Mouse (Mus musculus): ENCODE results near the gene BC005624. TPM values are rescaled to one million over a fixed set of nuclear protein-coding genes. Genes with fewer than 3 reads are reported as not detected.

BC005624 gene
- total RNA-seq (2014; fragmentation: Nextera tagmentation): 35.9 and 42.6 TPM in 2 replicates
- 60.0 and 61.0 TPM in 2 replicates for total RNA-seq (2017)

DNA sequence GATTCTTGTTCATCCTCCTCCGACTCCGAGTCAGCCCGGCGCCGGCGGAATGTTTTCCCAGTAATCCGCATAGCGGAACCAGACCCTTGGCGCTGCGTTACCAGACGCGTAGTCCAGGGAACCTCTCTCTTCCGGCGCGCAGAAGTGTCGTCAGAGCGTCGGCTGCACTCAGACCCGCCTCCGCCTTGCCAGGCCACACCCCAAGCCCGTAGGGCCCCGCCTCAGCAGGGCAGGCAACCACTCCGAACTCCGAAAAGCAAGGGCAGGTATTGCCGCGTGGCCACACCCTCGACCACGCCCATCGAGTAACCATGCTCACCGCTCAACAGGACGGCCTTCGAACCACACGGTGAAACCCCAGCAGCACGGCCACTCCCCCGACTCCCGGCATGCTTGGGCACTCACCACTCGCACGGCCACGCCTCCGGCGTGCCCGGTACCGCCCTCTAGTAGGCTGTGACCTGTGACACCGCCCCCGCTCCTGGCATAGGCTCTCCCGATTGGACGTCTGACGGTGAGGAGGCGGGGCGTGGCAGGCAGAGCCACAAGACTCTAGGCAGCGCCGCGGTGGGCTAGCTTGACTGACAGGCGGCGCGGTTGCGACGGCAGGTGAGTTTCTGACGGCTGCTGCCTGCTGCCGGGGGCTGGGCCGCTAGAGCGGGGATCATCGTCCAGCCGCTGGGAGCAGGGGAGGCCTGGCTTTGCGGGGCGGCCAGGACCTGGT is at the start of gene BC005624, which contains the start of gene Usp20:
Gene BC005624, minus strand, starts transcription at position 412 of the 724 bp plus-strand sequence.
Gene Usp20, plus strand, starts transcription at position 490 of the 724 bp plus-strand sequence.
- ATAC-seq (replicated peaks; ENCODE audit: poor library complexity, severe bottlenecking): peak; percentile 90

DNA sequence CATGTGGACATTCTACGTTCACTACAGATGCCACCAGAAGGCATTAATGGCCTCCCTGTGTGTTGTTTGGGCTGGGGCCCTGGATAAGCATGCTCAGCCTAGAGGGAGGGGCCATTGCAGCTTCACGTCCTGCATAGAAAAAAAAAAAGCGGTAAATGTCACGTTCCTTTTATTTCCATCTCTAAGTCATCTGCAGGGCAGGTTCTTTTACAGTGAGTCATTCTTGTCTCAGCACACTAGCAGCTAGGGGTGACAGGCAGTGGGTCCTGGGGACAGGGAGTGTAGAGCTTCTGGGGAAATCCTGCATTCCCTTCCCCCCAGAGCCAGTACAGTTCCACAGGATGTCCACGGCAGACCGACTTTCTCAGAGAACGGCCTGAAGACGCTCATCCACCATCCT is 44.6 kb upstream of the BC005624 start:
- no peak for ATAC-seq (replicated peaks; ENCODE audit: poor library complexity, severe bottlenecking)

GRCm38 (mm10) chr2:31025458-31025857 is 43.5 kb upstream of the BC005624 start:
- peak; percentile 43; the same call in 1 of the 2 replicates for ATAC-seq (replicated peaks; ENCODE audit: poor library complexity, severe bottlenecking)

- ATAC-seq (replicated peaks; ENCODE audit: poor library complexity, severe bottlenecking): peak; percentile 71
These were observed 42.8 kb upstream of the BC005624 start for GRCm38 (mm10) chr2:31024618-31025370.

DNA sequence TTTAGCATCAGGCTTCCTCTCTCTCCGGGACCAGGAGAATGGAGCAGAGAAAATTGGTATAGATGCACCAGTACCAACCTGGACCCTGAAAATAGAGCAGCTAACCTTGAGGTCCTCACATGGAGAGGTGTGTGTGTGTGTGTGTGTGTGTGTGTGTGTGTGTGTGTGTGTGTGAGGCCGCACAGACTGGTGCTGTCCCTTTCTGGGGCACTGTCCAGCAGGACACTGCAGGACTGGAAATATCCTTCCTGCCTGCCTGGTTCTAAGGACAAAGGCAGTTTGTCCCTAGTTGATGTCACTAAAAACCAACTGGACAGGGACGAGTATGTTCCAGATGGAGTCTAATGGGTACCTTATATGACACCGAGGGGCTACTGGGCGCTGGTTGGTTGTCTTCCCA is 41.9 kb upstream of the BC005624 start:
- ATAC-seq (replicated peaks; ENCODE audit: poor library complexity, severe bottlenecking): no peak

DNA sequence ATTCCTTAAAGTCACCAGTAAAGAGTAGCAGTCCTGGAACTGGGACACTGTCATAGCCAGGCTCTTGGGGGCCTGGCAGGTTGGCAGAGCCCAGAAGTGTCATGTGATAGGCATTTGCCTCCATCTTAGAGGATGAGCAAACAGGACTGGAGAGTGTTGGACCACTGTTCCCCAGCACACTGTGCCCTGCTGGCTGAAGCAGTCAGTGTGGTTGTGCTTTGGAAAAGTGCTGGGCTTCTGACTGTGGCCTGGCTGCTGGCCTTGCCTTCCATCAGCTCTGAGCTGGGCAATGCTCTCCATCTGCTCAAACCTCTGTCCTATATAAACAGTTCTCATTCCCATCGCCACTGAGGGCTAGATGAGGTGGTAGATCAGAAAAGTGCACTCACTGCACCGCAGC is 38.2 kb upstream of the BC005624 start:
- no peak for ATAC-seq (replicated peaks; ENCODE audit: poor library complexity, severe bottlenecking)

- no peak for ATAC-seq (replicated peaks; ENCODE audit: poor library complexity, severe bottlenecking)
These were observed 37.0 kb upstream of the BC005624 start for GRCm38 (mm10) chr2:31019011-31019410.

GRCm38 (mm10) chr2:31018519-31018918 is 36.5 kb upstream of the BC005624 start:
- ATAC-seq (replicated peaks; ENCODE audit: poor library complexity, severe bottlenecking): no peak

GRCm38 (mm10) chr2:31017625-31018317 is 35.8 kb upstream of the BC005624 start:
- no peak for ATAC-seq (replicated peaks; ENCODE audit: poor library complexity, severe bottlenecking)

- no peak for ATAC-seq (replicated peaks; ENCODE audit: poor library complexity, severe bottlenecking)
These were observed 31.5 kb upstream of the BC005624 start for GRCm38 (mm10) chr2:31013371-31014120.

GRCm38 (mm10) chr2:31007208-31007607 is 25.2 kb upstream of the BC005624 start:
- no peak for ATAC-seq (replicated peaks; ENCODE audit: poor library complexity, severe bottlenecking)

GRCm38 (mm10) chr2:31006434-31006833 is 24.4 kb upstream of the BC005624 start:
- no peak for ATAC-seq (replicated peaks; ENCODE audit: poor library complexity, severe bottlenecking)

DNA sequence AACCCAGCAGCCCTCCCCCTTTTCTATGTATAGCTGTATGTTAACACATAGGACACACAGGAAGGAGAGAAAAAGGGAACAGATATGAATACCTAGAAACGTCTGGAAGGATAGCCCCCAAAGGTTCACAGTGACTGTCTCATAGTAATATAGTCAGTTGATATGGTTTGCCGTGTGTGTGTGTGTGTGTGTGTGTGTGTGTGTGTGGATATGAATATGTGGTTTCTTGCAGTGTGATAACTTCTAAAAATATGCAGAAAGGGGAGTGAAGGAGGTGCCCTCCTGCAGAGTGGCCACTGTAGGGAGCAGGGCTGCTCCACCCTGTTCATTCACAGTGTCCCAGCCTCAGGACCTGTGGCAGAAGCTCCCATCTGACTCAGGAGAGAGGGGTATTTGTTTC is 23.5 kb upstream of the BC005624 start:
- no peak for ATAC-seq (replicated peaks; ENCODE audit: poor library complexity, severe bottlenecking)

DNA sequence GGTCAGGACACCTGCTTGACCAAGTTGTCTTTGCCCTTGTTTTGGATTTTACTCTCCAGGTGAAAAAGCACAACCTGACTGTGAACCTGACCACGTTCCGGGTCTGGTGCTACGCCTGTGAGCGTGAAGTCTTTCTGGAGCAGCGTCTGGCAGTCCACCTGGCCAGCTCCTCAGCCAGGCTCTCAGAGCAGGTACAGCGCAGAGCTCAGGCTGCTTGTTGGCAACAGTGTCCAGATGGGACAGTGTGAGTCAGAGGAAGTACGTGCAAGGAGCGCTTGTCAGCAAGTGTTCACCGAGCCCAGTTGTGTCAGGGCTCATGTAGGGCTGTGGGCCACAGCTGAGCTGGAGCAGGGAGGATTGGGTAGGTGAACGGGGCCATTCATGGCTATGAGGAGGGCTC is 20.9 kb upstream of the BC005624 start:
- no peak for ATAC-seq (replicated peaks; ENCODE audit: poor library complexity, severe bottlenecking)

DNA sequence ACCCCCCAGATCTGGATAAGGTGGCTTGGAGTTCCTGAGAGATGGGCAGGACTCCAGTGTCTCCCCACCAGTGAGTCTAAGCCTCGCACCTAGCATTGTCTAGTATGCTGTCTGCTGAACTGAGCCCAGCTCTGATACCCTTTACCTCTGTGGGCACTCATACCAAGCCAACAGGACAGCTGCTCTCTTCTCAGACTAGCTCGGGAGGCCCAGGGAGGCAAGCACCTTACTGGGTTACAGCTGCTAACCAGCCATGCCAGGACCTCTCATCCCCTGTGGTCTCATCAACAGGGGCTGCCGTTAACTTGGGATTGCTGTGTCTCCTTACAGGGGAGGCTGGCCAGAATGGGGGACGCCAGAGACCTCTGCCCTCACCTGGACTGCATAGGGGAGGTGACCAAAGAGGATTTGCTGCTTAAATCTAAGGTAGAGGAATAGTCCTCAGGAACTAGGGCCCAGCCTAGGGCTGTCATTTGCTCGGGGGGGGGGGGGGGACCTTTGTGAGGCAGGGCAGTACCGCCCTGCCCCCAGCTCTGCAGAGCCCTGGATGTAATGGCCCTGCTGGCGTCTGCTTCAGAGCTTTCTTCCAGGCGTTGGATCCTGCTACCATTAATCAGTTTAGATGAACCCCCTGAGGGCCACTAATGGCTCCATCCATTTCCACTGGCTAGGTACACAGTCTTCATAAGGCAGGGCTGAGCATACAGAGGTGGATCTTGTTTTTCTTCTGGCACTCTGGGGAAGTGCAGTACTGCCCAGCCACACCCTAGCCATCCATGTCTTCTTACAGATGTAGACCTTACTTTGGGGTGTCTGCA is 16.7 kb upstream of the BC005624 start:
- ATAC-seq (replicated peaks; ENCODE audit: poor library complexity, severe bottlenecking): no peak

DNA sequence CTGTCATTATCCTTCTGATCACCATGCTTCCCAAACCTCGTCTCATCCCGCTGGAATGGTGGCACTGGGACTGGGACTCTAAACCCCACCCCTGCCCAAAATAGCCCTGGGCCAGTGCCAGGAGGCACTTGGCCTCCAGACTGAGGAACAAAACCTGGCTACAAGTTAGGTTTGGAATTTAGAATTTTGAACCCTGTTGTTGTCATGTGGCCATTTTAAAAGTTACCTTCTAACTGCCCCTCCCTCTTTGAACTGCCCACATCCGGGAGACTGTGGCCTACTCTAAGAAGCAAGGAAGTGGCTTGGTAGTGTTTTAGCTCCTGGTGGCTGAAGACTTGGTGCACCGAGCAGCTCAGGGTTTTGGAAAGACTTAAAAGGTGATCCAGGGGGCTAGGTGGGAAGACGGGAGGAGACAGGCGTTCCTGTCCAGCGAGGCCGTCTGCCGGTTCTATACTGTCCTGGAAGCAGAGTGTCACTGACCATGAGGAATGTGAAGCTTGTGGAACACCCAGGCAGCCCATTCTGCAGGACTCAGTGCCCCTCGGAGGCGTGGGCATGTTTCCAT is 13.5 kb upstream of the BC005624 start:
- ATAC-seq (replicated peaks; ENCODE audit: poor library complexity, severe bottlenecking): no peak

DNA sequence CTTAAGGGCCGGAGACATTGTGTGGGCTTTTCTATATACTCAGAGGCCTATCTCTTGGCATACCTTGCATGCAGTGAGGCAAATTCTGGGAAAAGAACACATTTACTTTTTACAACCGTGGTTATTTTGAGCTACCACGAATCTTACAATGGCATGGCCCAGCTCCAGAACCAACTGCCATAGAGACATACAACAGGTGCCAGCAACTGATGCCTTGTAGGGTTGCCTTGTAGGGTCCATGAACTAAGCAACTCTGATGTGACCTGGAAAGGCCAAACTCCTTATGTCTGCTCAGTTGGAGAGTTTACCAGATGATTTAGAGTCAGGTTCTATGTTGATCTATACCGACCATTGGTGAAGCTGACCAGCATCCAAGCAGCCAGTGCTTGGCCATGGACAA is 12.9 kb upstream of the BC005624 start:
- no peak for ATAC-seq (replicated peaks; ENCODE audit: poor library complexity, severe bottlenecking)

DNA sequence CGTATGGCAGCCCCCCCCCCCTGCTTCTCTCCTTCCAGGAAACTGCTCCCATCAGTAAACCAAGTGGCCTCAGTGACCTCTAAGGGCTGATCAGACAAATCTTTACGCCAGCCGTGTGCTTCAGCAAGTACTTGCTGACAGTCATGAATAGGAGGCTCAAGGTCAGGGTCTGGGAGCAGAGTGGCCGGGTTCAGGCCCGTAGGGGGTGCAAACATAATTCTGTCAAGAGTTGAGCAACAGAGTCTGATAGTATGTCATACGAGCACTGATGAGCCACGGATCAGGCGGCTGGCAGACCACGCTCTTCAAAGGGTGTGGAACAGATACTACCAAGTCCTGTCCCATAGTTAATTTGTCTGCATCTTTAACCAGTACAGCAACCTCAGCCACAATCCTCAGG is 8.2 kb upstream of the BC005624 start:
- ATAC-seq (replicated peaks; ENCODE audit: poor library complexity, severe bottlenecking): no peak
